Mouse (Mus musculus): Measurements from ENCODE around the gene Ift81. TPM values are rescaled to one million over a fixed set of nuclear protein-coding genes. Genes with fewer than 3 reads are reported as not detected.

Ift81 gene
- total RNA-seq, 1 experiment from 2014 or later: 6.1 TPM

DNA sequence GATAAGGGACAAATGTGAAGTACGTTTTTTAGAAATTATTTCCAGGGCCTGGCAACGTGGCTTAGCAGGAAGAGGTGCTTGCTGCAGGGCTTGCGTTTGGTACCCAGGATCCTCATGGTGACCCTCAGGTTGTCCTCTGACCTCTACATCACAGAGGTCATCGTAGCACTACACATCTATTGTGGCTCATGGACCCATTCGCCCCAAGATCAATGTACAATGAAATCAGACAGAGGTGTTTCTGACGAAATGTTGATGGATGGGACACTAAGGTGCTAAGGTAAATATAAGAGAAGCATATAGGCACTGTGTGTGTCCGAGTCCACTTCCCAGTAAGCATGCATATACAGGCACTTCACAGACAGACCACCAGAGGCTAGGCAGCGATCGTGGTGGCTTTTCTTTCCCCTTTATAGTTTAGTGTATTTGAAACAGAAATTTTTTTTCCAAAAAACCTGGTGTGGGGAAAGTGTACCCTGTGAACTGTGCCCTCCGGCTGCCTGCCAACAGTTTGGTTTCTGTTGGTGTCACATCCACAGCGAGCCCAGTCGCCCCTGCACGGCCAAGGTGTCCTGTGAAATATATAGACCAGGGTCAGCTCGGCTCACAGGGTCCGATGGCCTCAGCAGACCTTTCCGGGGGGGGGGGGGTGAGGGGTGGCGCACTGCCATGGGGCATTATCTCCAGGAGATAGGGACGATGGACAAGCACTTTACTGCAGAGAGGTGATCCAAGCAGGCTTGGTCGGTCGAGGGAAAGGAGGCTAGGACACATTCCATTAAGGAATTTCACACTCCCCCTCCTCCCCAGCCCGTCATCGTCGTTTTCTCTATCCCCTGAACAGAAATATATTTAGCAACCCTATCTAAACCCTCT, 93.8 kb downstream of the Ift81 start:
- no peak for ATAC-seq (replicated peaks; ENCODE audit: low read depth, poor library complexity, severe bottlenecking)

DNA sequence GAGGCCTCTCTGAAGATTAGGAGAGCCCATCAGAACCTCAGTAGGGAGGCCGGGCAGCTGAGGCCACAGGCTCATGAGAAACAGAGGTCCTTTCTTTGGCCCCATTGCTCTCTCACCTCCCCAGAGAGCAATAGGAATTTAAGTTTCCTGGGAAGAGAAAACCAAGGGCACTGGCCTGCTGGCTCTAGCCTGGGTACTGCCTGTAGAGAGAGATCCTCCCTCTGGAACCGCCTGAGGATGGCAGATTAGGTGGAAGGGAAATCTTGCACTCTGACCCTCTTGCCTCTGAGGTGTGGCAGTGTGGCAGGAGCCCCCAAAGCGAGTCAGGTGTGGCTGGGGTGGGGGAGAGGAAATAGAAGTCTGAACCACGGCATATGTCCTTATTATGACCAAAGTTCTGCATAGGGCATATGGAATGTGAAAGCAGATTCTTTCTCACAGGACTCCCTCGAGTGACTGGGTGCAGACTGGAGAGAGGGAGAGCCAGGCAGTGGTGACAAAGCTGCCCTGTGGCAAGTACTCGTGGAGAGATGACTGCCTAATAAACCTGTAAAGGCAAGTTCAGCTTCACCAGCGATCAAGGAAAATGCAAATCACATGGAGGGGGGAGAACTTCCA, 95.2 kb downstream of the Ift81 start:
- ATAC-seq (replicated peaks; ENCODE audit: low read depth, poor library complexity, severe bottlenecking): no peak

DNA sequence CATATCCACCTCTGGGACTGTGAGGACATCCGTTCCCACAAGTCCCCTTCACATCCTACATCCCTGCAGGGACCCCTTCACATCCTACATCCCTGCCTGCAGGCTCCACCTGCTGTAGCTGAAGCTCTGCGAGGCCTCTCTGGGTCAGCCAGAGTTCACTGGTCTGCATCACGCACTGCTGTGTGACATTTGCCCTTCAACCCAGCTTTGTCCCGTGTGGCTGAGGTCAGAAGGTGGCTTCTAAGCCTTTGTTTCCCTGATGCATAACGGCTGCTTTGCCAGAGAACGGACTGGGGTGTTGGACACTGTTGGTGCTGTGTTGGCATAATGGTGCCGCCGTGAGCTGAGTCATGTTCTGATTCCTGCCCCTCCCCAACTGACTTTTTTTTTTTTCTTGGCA, 96.1 kb downstream of the Ift81 start:
- ATAC-seq (replicated peaks; ENCODE audit: low read depth, poor library complexity, severe bottlenecking): no peak

DNA sequence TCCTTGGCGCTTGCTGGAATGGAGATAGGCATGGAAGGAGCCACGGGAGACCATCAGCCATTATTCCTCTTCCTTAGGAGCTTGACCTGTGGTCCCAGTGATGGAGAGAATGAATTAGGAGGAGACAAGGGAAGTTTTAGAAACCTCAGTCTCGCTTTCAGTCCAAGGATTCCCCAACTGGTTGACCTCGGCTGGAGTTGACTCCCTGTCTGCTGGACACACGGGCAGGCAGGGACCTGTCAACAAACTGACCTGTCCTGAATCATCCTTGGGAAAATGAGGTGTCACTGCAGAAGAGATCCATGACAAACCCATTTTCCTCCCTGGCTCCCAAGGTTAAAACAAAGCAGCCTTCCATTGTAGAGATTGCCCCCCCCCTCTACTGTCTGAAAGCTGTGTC, 97.4 kb downstream of the Ift81 start:
- no peak for ATAC-seq (replicated peaks; ENCODE audit: low read depth, poor library complexity, severe bottlenecking)

DNA sequence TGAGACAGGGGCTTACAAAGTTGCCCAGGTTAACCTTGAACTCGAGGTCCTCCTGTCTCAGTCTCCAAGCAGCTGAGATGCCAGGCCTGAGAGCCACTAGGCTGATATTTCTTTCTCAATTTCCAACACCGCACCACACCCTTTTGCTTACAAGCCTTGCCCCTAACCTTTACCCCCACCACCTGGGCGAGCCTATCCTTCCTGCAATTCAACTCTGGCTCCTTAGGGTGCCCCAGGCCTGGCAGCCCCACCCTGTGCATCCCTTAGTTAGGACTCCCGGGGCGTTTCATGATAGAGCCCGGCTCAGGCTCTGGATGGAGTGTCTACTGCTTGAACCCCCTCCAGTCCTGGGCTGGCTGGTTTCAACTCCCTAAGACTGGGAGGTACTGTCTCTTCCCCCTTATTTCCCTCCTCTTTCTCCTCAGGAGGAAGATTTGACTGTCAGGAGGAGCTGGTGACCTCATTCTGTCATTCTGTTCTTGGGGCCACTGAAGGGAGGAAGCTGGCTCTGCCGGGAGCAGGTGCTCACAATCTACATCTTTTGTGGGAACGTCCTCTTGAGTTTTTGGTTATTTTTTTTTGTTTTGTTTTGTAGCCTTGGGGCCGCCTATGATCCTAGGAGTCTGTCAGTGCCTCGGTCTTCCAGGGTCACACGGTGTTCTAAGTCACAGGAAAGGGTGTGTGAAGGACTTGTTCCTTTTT, 98.1 kb downstream of the Ift81 start:
- no peak for ATAC-seq (replicated peaks; ENCODE audit: low read depth, poor library complexity, severe bottlenecking)

DNA sequence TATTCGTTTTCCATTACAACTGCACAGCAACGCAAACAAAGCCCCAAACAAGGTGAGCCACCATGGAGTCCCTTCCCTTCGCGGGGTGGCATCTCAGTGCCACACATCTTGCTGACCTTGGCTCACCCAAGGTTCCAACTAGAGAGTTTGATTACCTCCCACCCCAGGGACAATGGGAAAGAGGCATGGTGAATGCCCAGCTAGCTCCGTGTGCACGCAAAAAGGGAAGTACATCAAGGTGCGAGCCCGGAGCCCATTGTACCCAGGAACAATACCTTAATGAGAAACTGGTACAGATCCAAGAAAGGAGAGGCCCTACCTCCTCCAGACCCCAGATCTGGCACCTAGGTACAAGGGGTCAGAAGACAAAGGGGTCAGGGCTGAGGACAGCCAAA, 100.2 kb downstream of the Ift81 start:
- ATAC-seq (replicated peaks; ENCODE audit: low read depth, poor library complexity, severe bottlenecking): peak; percentile 58

DNA sequence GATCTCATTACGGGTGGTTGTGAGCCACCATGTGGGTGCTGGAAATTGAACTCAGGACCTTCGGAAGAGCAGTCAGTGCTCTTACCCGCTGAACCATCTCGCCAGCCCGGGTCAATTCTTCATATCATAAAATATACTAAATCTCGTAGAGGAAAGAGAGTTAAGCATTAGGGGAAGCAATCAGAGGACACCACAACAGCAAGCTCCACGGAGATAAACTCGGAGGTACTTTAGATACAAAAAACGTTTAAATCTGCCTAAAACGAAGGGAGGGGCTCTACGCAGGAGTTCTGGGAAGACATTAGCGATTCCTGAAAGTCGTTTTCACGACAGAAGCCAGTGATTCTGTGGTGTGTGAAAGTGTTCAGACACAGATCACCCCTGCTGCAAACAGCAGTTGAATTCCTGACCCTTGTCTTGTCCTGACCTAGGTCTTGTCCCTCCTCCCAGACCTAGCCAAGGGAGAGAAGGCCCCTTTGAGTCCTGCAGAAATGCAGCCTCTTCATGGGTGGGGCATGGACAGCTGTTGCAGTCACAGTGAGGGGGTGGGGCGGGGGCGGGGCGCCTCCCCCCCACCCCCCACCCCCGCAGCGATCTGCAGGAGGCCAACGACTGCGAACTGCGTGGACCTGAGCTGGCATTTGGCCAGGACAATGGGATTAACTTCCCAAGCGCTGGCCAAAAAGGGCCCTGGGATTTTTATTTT, 100.7 kb downstream of the Ift81 start:
- 0 out of 2 replicates have a peak, but pooled peaks have one; percentile 6 for ATAC-seq (replicated peaks; ENCODE audit: low read depth, poor library complexity, severe bottlenecking)

DNA sequence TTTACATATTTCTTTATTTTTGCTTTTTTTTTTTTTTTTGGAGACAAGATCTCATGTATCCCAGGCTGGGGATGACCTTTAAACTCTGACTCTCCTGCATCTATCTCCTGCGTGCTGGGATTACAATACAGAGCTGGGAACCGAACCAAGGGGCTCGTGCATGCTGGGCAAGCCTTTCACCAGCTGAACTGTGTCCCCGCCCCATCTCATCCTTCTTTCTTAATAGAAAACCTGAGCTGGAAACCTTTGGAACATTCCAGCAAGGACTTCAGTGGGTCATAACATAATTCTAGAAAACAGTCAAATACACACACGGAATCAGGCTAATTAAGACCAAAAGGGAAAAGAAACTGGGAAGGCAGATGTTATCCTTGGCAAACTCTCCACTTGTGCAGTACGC, 102.3 kb downstream of the Ift81 start:
- ATAC-seq (replicated peaks; ENCODE audit: low read depth, poor library complexity, severe bottlenecking): no peak

DNA sequence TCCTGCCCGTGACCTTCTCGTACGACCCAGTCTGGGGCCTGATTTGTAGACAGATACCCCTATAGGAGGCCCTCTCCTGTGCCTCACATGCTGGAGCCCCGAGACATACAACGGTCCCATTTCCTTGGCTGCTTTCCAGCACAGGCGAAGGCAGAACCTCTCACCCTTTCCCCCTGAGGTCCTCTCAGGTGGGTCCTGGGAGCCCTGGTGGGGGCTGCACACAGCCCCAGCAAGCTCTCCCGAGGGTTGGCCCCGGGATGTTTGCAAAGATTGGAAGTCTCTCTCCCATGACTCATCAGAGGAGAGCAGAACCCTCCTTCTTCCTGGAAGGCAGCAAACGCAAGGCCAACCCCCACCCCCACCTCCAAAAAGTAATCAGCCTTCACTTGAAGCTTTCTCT, 102.9 kb downstream of the Ift81 start:
- ATAC-seq (replicated peaks; ENCODE audit: low read depth, poor library complexity, severe bottlenecking): 0 out of 2 replicates have a peak, but pooled peaks have one; percentile 22

DNA sequence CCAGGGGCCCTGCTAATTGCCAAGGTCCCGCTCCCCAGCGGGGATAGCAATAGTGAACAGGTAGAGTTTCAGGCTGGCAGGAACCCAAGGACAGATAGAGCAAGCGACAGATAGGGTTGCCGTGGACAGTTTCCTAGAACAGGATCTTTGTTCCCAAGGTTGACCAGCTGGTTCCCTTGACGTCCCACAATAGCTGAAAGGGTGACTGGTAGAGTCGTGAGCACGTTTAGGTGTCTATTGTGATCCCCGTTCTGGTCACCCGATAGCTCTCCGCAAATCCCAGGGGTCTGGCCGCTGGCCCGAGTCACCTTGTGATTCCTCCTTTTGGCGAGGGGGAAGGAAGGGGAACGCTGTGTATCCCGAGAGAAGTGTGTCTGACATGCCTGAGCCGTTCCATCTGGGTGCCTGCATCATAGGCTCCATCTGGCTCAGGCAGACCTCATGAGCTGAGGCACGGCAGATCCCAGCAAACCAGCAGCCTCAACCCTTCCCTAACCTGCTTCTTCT, 103.6 kb downstream of the Ift81 start:
- ATAC-seq (replicated peaks; ENCODE audit: low read depth, poor library complexity, severe bottlenecking): no peak

DNA sequence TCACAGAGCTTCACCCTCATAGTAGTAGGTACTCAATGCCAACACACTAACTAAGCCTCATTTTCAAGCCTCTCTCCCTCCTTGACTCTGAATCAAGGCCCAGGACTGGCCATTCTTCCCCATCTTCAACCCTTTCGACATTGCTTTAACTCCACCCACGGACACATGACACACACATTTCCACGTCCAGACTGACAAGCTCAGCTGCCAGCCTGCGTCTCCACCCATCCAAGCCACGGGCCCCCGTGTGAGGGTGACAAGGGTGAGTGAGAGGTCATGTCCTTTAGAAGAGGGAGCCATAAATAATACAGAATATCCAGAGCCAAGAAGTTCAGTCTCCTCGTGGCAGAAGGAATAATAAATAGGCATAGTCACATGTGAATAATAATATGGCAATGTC, 104.7 kb downstream of the Ift81 start:
- no peak for ATAC-seq (replicated peaks; ENCODE audit: low read depth, poor library complexity, severe bottlenecking)

DNA sequence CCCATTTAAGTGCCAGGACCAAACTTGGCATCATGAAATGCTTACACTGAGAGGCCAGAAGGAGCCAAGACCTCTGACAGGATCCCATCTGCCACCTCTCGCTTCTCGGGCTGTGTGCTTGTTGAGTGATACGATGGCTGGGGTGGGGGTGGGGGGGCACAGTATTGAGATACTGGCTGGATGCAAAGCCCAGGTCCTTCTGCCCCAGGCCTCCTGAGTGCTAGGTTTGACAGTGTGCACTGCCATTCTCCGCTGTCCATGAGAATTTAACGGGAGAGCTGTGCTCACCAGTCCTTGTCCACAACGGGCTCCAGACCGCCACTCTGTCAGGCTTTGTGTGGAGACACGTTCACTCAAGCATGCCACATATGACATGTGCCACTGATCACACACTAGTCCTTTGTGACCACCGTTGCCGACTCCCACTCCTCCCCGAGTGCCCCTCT, 105.4 kb downstream of the Ift81 start:
- ATAC-seq (replicated peaks; ENCODE audit: low read depth, poor library complexity, severe bottlenecking): no peak

DNA sequence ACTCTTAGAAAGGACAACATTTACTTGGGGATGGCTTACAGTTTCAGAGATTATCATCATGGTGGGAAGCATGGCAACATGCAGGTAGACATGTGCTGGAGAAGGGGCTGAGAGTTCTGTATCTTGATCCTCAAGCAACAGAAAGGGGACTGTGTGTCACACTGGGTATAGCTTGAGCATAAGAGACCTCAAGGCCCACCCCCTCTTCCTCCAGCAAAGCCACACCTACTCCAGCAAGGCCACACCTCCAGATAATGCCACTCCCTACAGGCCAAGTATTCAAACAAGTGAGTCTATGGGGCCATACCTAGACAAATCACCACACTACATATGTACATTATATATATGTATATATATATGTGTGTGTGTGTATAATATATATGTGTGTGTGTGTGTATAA, 106.9 kb downstream of the Ift81 start:
- no peak for ATAC-seq (replicated peaks; ENCODE audit: low read depth, poor library complexity, severe bottlenecking)

DNA sequence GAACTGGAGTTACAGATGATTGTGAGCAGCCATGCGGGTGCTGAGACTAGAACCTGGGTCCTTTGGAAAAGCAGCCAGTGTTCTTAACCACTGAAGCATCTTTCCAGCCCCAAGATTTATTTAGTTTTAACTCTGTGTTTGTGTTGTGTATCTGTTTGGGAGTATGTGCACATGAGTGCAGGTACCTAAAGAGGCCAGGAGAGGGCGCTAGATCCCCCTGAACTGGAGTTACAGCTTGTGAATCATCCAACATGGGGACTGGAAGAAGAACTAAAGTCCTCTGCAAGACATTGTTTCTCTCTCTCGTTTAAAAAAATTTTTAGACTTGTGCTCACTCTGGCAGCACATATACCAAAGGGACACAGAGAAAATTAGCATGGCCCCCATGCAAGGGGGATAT, 107.9 kb downstream of the Ift81 start:
- ATAC-seq (replicated peaks; ENCODE audit: low read depth, poor library complexity, severe bottlenecking): no peak

DNA sequence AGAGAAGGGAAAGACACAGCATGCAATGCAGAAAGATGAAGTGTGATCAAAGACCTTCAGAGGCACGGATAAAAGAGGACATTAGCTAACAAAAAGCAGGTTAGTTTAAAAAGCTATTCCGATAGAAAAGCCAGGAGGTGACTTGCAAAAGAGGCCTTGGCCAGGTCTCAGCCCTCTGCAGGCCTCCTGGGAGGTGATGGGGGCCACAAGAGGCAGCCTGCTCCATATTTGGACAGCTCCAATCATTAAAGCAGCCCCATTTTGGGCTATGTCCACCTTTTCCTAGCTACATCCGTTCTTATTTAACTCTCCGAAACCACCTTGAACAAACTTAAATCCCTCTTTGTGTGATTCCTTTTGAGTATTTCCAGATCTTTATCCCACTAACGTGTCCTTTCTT, 108.8 kb downstream of the Ift81 start:
- ATAC-seq (replicated peaks; ENCODE audit: low read depth, poor library complexity, severe bottlenecking): no peak

DNA sequence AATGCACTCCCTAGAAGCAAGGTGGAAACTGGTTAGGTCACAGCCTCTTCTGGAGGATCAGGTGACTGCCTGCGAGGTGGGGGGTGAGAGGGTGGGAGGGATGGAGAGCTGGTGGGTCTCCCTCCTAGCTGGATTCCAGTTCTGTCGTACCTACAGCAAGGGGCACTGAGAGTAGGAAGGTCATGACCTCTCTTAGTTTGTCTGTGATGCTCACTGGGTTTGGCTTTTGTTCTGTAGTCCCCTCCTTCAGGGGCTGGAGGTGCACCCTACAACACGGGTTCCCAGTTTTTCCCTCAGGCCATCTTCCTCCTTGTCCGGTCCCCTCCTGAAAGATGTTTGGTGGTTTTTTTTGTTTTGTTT, 110.6 kb downstream of the Ift81 start:
- ATAC-seq (replicated peaks; ENCODE audit: low read depth, poor library complexity, severe bottlenecking): no peak

DNA sequence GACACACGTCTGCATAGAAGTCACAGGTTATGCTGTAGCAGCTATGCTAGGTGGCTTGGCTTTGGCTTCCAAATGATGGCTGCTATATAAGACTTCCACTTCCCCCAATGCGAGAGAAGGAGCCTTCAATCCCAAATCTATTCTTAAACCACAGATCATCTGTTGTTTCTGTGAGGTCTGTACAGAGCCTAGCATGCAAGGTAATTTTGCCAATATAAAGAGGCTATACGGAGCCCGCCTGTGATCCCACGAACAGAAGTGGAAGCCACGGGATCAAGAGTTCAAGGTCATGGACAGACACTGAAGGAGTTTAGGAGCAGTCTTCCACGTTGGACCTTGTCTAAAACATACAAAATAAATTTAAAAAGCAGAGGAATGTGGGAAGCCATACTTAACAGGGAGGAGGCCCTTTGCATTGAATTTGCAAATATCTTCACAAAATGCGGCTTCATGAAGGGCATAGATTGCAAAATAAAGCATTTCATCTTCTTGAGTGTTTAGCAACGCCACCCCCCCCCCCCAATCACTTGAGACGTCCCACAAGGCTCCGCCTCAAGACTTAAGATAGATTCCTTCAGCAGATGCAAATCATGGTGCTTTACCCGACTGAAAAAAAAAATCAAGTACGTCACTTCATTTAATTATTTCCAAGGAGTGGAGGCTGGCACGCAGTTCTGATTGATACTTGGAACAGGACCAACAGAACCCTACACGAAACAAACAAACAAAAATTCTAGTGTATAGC, 111.1 kb downstream of the Ift81 start:
- no peak for ATAC-seq (replicated peaks; ENCODE audit: low read depth, poor library complexity, severe bottlenecking)

DNA sequence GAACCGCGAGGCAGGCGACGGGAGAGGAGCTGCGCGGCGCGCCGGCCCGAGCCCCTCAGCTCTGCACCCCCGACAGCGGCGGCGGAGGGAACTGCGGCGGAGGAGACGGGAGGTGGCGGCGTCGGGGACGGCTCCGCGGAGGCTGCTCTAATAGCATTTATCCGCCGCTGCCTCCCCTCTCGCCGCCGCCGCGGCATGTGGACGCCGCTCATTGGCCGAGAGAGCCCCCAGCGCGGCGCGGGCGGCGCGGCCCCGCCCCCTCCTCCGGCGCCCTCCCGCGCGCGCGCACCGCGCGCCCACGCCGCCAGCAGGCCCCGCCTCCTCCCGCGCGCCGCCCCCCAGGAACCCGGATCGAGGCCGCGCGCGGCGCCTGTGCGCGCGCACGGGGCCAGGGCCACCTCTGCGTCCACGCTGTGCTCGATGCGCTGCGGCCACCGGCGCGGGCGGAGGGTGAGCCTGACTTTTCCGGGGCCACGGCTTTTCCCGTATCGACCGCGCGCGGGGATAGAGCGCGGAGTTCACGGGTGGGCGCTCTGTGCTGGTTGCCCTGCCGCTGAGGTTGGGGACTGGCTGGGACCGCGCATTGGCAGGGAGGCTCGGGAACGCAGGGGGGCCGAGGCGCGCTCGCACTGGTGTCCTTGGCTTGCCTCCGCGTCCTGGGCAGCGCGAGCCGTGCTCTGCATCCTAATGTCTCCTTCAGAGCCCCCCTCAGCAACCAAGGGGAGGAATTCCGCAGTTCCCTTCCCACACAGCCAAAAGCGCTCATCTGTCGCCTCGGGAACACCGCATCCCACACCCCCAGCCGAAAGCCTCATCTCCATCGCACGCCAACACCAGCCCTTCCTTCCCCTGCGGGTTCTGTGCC, 112.0 kb downstream of the Ift81 start, which contains the start of gene Atp2a2:
Gene Atp2a2, minus strand, starts transcription at position 149 of the 865 bp plus-strand sequence.
- peak; percentile 86 for ATAC-seq (replicated peaks; ENCODE audit: low read depth, poor library complexity, severe bottlenecking)

Measured in common myeloid progenitor, adult 5-6 weeks (primary cell).